Comparison of ENCODE assay signal across 14 mouse cellular contexts in the genomic region with DNA sequence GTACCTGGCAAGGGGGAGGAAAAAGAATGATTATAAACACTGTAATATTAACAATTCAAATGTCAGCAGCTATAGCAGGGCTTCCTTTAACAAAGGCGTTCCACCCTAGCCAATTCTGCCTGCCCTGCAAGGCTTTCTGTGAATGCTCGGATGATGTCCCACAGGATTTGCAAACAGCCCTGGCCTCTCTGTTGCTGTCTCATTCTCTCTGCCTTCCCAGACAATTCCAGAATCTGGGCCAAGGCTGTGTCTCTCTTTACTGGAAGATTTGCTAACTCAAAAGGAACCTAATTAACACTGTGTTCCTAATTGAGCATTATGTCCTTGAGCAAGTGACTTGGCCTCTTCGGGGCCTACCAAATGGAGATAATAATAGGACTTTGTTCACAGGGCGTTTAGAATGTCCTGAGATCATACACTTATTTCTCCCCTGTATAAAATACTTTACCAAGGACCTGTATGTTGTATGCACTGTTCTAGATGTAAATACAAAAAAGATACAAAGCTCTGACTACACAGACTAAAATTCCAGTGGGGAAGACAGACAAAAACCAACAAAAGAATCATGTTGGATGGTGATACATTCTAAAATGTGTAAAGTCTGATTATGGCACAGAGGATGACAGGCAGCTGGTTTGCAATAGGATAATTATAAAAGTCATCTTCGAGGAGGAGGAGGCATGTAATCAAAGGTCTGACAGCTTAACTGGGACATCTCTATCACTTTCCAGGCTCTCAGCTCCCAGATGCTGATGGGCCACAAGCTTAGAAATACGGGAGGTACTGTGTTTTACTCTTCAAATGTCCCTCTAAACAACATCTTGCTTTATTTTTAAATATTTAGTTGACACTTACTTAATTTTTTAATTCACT. TPM values are rescaled to one million over a fixed set of nuclear protein-coding genes. Genes with fewer than 3 reads are reported as not detected.
A peak's percentile ranks its signal among the peaks of the same experiment; 100 is the strongest.
DNase-seq lines count a peak whose midpoint lies in the region; ATAC-seq and TF ChIP-seq lines count a peak whose summit lies in the region.
"Had no signal": no experiment of that assay in that cellular context is flagged by ENCODE, and none has a peak within 500 bp of the region (broad histone marks: within the 10 kb centered on the region; RNA-seq: fewer than 3 reads in every experiment).

No protein-coding gene starts in this region.

- H3K36me3 ChIP-seq in forebrain, embryonic 16.5 days (ENCODE audit: control insufficient read depth, insufficient read depth), result no peaks in the 10 kb centered on the region
- no peaks in the 10 kb centered on the region for H3K36me3 ChIP-seq in forebrain, embryonic 11.5 days (ENCODE audit: control insufficient read depth, insufficient read depth, low read length)
- no peaks in the 10 kb centered on the region for H3K36me3 ChIP-seq in midbrain, embryonic 16.5 days (ENCODE audit: control insufficient read depth, insufficient read depth, low read length)
- H3K36me3 ChIP-seq in midbrain, embryonic 15.5 days (replicated peaks), result no peaks in the 10 kb centered on the region
- no peaks in the 10 kb centered on the region for H3K36me3 ChIP-seq in hindbrain, postnatal 0 days (ENCODE audit: insufficient read depth, low read length)
- H3K36me3 ChIP-seq: lung, embryonic 15.5 days had no signal

- 0 out of 2 replicates have a peak, but pooled peaks have one; percentile 18 for ATAC-seq in forebrain, embryonic 16.5 days
- no peak for ATAC-seq in forebrain, embryonic 11.5 days (replicated peaks; ENCODE audit: low FRiP score)
- ATAC-seq in midbrain, embryonic 16.5 days, result 0 out of 2 replicates have a peak, but pooled peaks have one; percentile 56
- no peak for ATAC-seq in midbrain, embryonic 15.5 days (replicated peaks)
- peak; percentile 24; the same call in 1 of the 2 replicates for ATAC-seq in hindbrain, postnatal 0 days

- DNase-seq in forebrain, embryonic 11.5 days (ENCODE audit: low spot score), result no peak
- DNase-seq in hindbrain, postnatal 0 days (ENCODE audit: low spot score), result peak; percentile 35
- DNase-seq in retina, postnatal 1 day, result peak; percentile 65
- DNase-seq in thymus, postnatal 4 days, result no peak
- DNase-seq: cerebellum, adult 11-12 months; gastrocnemius, adult 2 months; heart, postnatal 14 days; liver; thymus, postnatal 14 days had no signal

- H3K4me2 ChIP-seq in forebrain, embryonic 16.5 days (ENCODE audit: low read length), result no peak overlapping the region
- H3K4me2 ChIP-seq in forebrain, embryonic 11.5 days (ENCODE audit: low read depth, low read length, severe bottlenecking), result no peak overlapping the region
- no peak overlapping the region for H3K4me2 ChIP-seq in midbrain, embryonic 16.5 days (ENCODE audit: low read length)
- H3K4me2 ChIP-seq in midbrain, embryonic 15.5 days, result no peak overlapping the region
- H3K4me2 ChIP-seq in hindbrain, postnatal 0 days (ENCODE audit: low read depth, low read length), result no peak overlapping the region
- H3K4me2 ChIP-seq: lung, embryonic 15.5 days had no signal

- no peak overlapping the region for H3K4me3 ChIP-seq in forebrain, embryonic 16.5 days (replicated peaks; ENCODE audit: low read length)
- no peak overlapping the region for H3K4me3 ChIP-seq in forebrain, embryonic 11.5 days (ENCODE audit: low read depth, low read length)
- no peak overlapping the region for H3K4me3 ChIP-seq in midbrain, embryonic 16.5 days (ENCODE audit: low read depth, low read length)
- no peak overlapping the region for H3K4me3 ChIP-seq in midbrain, embryonic 15.5 days
- no peak overlapping the region for H3K4me3 ChIP-seq in hindbrain, postnatal 0 days (ENCODE audit: low read length)
- H3K4me3 ChIP-seq: gastrocnemius, adult 2 months; lung, embryonic 15.5 days had no signal

- no peak overlapping the region for H3K9ac ChIP-seq in forebrain, embryonic 16.5 days (replicated peaks; ENCODE audit: low read depth, low read length)
- no peak overlapping the region for H3K9ac ChIP-seq in forebrain, embryonic 11.5 days (ENCODE audit: low read length)
- no peak overlapping the region for H3K9ac ChIP-seq in midbrain, embryonic 16.5 days (ENCODE audit: low read depth, low read length)
- no peak overlapping the region for H3K9ac ChIP-seq in midbrain, embryonic 15.5 days
- no peak overlapping the region for H3K9ac ChIP-seq in hindbrain, postnatal 0 days (replicated peaks; ENCODE audit: low read length)
- H3K9ac ChIP-seq: lung, embryonic 15.5 days had no signal

- peaks cover 5% of the 10 kb centered on the region; the same call in 1 of the 2 replicates for H3K4me1 ChIP-seq in forebrain, embryonic 16.5 days (replicated peaks; ENCODE audit: control insufficient read depth, insufficient read depth, low read length)
- no peaks in the 10 kb centered on the region for H3K4me1 ChIP-seq in forebrain, embryonic 11.5 days (replicated peaks; ENCODE audit: control insufficient read depth, insufficient read depth, low read length)
- H3K4me1 ChIP-seq in midbrain, embryonic 16.5 days (ENCODE audit: control insufficient read depth, insufficient read depth, low read length), result 0 out of 2 replicates have a peak, but pooled peaks cover 3% of the 10 kb centered on the region
- peaks cover 6% of the 10 kb centered on the region for H3K4me1 ChIP-seq in midbrain, embryonic 15.5 days
- no peaks in the 10 kb centered on the region for H3K4me1 ChIP-seq in hindbrain, postnatal 0 days (ENCODE audit: insufficient read depth, low read length)
- H3K4me1 ChIP-seq: lung, embryonic 15.5 days had no signal

- no peak overlapping the region for H3K27ac ChIP-seq in forebrain, embryonic 16.5 days (ENCODE audit: low read length)
- no peak overlapping the region for H3K27ac ChIP-seq in forebrain, embryonic 11.5 days (ENCODE audit: low read depth, low read length)
- peak overlapping the region; percentile 13; the same call in 1 of the 2 replicates for H3K27ac ChIP-seq in midbrain, embryonic 16.5 days (ENCODE audit: low read length)
- no peak overlapping the region for H3K27ac ChIP-seq in midbrain, embryonic 15.5 days
- H3K27ac ChIP-seq in hindbrain, postnatal 0 days, result no peak overlapping the region; the same call in 1 of the 2 replicates
- H3K27ac ChIP-seq: gastrocnemius, adult 2 months; lung, embryonic 15.5 days had no signal

- no peaks in the 10 kb centered on the region for H3K27me3 ChIP-seq in forebrain, embryonic 16.5 days (replicated peaks; ENCODE audit: control insufficient read depth, insufficient read depth, low read length)
- no peaks in the 10 kb centered on the region for H3K27me3 ChIP-seq in forebrain, embryonic 11.5 days (ENCODE audit: control insufficient read depth, insufficient read depth, low read length)
- no peaks in the 10 kb centered on the region for H3K27me3 ChIP-seq in midbrain, embryonic 16.5 days (ENCODE audit: control insufficient read depth, insufficient read depth, low read depth, low read length)
- H3K27me3 ChIP-seq in midbrain, embryonic 15.5 days (replicated peaks), result no peaks in the 10 kb centered on the region
- H3K27me3 ChIP-seq in hindbrain, postnatal 0 days (ENCODE audit: insufficient read depth, low read length), result no peaks in the 10 kb centered on the region
- H3K27me3 ChIP-seq: CH12.LX; lung, embryonic 15.5 days had no signal

- TF ChIP-seq CTCF in hindbrain, postnatal 0 days (IDR thresholded peaks at IDR 0.05; ENCODE audit: low read depth), result no peak

- no peaks in the 10 kb centered on the region for H3K9me3 ChIP-seq in forebrain, embryonic 16.5 days (ENCODE audit: control insufficient read depth, low read length)
- H3K9me3 ChIP-seq in forebrain, embryonic 11.5 days (ENCODE audit: control insufficient read depth, low read length), result no peaks in the 10 kb centered on the region
- no peaks in the 10 kb centered on the region for H3K9me3 ChIP-seq in midbrain, embryonic 16.5 days (replicated peaks; ENCODE audit: control insufficient read depth, low read length, poor library complexity, severe bottlenecking)
- H3K9me3 ChIP-seq in midbrain, embryonic 15.5 days, result no peaks in the 10 kb centered on the region
- H3K9me3 ChIP-seq in hindbrain, postnatal 0 days (ENCODE audit: low read length), result no peaks in the 10 kb centered on the region
- H3K9me3 ChIP-seq: lung, embryonic 15.5 days had no signal

- 31% methylated on average over 6 of the region's 6 CpGs for WGBS in forebrain, embryonic 16.5 days
- WGBS in forebrain, embryonic 11.5 days, result 65% methylated on average over 6 of the region's 6 CpGs
- WGBS in midbrain, embryonic 16.5 days, result 48% methylated on average over 6 of the region's 6 CpGs
- WGBS in midbrain, embryonic 15.5 days, result 53% methylated on average over 6 of the region's 6 CpGs
- WGBS in hindbrain, postnatal 0 days, result 47% methylated on average over 6 of the region's 6 CpGs

RNA-seq across cellular contexts. Expression of gene Apip, which starts 45.1 kb away (rescaled TPM):
- polyA plus RNA-seq in forebrain, embryonic 16.5 days (2015; fragmentation: Nextera tagmentation; extraction: Ambion mirVana), result 44.9 and 48.3 TPM in 2 replicates
- 55.7 and 58.7 TPM in 2 replicates for polyA plus RNA-seq in forebrain, embryonic 11.5 days (2014; fragmentation: Nextera tagmentation; extraction: Ambion mirVana)
- polyA plus RNA-seq in midbrain, embryonic 16.5 days (2015; fragmentation: Nextera tagmentation; extraction: Ambion mirVana), result 43.0 and 43.3 TPM in 2 replicates
- polyA plus RNA-seq in midbrain, embryonic 15.5 days (2015; fragmentation: Nextera tagmentation; extraction: Ambion mirVana), result 46.2 and 47.7 TPM in 2 replicates
- total RNA-seq in hindbrain, postnatal 0 days (2014; rRNA removed), result 11.9 and 19.8 TPM in 2 replicates
- 40.6 and 42.1 TPM in 2 replicates for polyA plus RNA-seq in hindbrain, postnatal 0 days (2015; fragmentation: Nextera tagmentation; extraction: Ambion mirVana)

RNA-seq across cellular contexts. Expression of gene Pdhx, which starts 45.2 kb away (rescaled TPM):
- polyA plus RNA-seq in forebrain, embryonic 16.5 days (2015; fragmentation: Nextera tagmentation; extraction: Ambion mirVana), result 61.0 and 63.5 TPM in 2 replicates
- polyA plus RNA-seq in forebrain, embryonic 11.5 days (2014; fragmentation: Nextera tagmentation; extraction: Ambion mirVana), result 45.3 and 48.0 TPM in 2 replicates
- 70.9 and 74.8 TPM in 2 replicates for polyA plus RNA-seq in midbrain, embryonic 16.5 days (2015; fragmentation: Nextera tagmentation; extraction: Ambion mirVana)
- polyA plus RNA-seq in midbrain, embryonic 15.5 days (2015; fragmentation: Nextera tagmentation; extraction: Ambion mirVana), result 63.8 and 66.2 TPM in 2 replicates
- total RNA-seq in hindbrain, postnatal 0 days (2014; rRNA removed), result 47.2 and 59.6 TPM in 2 replicates
- 66.5 and 67.0 TPM in 2 replicates for polyA plus RNA-seq in hindbrain, postnatal 0 days (2015; fragmentation: Nextera tagmentation; extraction: Ambion mirVana)

Comparison
In these comparisons a context has a peak if more than half of its experiments do, and no peak if none do; other contexts are left out.
1. ATAC-seq: peak in forebrain, embryonic 16.5 days (single experiment), midbrain, embryonic 16.5 days (single experiment) and hindbrain, postnatal 0 days (single experiment); none in forebrain, embryonic 11.5 days (single experiment) and midbrain, embryonic 15.5 days (single experiment).
2. DNase-seq: peak in hindbrain, postnatal 0 days (single experiment) and retina, postnatal 1 day (single experiment); none in forebrain, embryonic 11.5 days (single experiment) and thymus, postnatal 4 days (single experiment).